Mouse (Mus musculus) heart, adult 2 months (tissue): ENCODE measurements around the gene Tmem94. TPM values are rescaled to one million over a fixed set of nuclear protein-coding genes. Genes with fewer than 3 reads are reported as not detected.

Experiments used
- DNase-seq, 2 experiments: peaks; one replicate each; pipeline ENCODE4 v3.0.0; 2021
- H3K27ac ChIP-seq: fragments of 200-600 bp; 2 replicates; pipeline ENCODE4 v1.8.1; 2022
- H3K27me3 ChIP-seq: fragments of 200-500 bp; 2 replicates; pipeline ENCODE4 v1.6.1; 2012; ENCODE audit warnings: mild to moderate bottlenecking, low read length, inconsistent platforms, mixed read lengths; ENCODE audit not compliant: control insufficient read depth, insufficient read depth
- H3K36me3 ChIP-seq: fragments of 200-500 bp; 2 replicates; pipeline ENCODE4 v1.6.1; 2012; ENCODE audit warnings: low read length, inconsistent platforms; ENCODE audit not compliant: control insufficient read depth, insufficient read depth
- H3K4me1 ChIP-seq: fragments of 200-500 bp; 2 replicates; pipeline ENCODE4 v1.6.1; 2011; ENCODE audit warnings: low read length; ENCODE audit not compliant: control insufficient read depth, insufficient read depth
- H3K4me3 ChIP-seq: fragments of 200-600 bp; 2 replicates; pipeline ENCODE4 v1.8.1; 2022
- H3K79me2 ChIP-seq: fragments of 200-500 bp; replicated peaks from 2 replicates; pipeline ENCODE4 v1.6.1; 2012; ENCODE audit warnings: mild to moderate bottlenecking, inconsistent platforms, low read length, moderate library complexity, mixed read lengths; ENCODE audit not compliant: control insufficient read depth, insufficient read depth
- H3K9ac ChIP-seq: fragments of 200-500 bp; 2 replicates; pipeline ENCODE4 v1.6.1; 2012; ENCODE audit warnings: low read depth, mild to moderate bottlenecking, control low read depth, inconsistent platforms, low read length, mixed read lengths
- CTCF ChIP-seq: fragments of 200-600 bp; IDR thresholded peaks from 2 replicates; pipeline ENCODE4 v1.8.1; 2022; ENCODE audit warnings: antibody characterized with exemption, mild to moderate bottlenecking, moderate library complexity
- EP300 ChIP-seq: fragments of 200-500 bp; IDR thresholded peaks from 2 replicates; pipeline ENCODE4 v1.6.1; 2011; ENCODE audit warnings: low read depth, low read length, control low read depth; ENCODE audit not compliant: insufficient read depth
- POLR2A ChIP-seq: fragments of 200-500 bp; IDR thresholded peaks from 2 replicates; pipeline ENCODE4 v1.6.1; 2011; ENCODE audit warnings: mild to moderate bottlenecking, low read depth, low read length, control low read depth; ENCODE audit not compliant: insufficient read depth
- WGBS: fragments of 180-500 bp; shearing (Covaris S2); methylation state at CpG from one replicate; pipeline ENCODE4 v1.1.7; 2018; 5-methylcytosine and 5-hydroxymethylcytosine counted together
- intact Hi-C: fragments of 180-260 bp; cut with DNase I; formaldehyde crosslinking; loops from one replicate; pipeline ENCODE4 v1.15.1; 2025
- polyA plus RNA-seq: library from polyadenylated mRNA; depleted of rRNA; stranded (reverse); fragments of >200 nt; gene quantifications from 2 replicates; pipeline ENCODE4 v1.2.3, GENCODE M21; 2012
- total RNA-seq, 2 experiments: library from RNA; stranded (reverse); gene quantifications; 2 replicates each; pipeline ENCODE4 v1.2.3; 2021

The Tmem94 gene
- total and polyA plus RNA-seq, 3 experiments = 99.5 to 125 (median 103) TPM

DNA sequence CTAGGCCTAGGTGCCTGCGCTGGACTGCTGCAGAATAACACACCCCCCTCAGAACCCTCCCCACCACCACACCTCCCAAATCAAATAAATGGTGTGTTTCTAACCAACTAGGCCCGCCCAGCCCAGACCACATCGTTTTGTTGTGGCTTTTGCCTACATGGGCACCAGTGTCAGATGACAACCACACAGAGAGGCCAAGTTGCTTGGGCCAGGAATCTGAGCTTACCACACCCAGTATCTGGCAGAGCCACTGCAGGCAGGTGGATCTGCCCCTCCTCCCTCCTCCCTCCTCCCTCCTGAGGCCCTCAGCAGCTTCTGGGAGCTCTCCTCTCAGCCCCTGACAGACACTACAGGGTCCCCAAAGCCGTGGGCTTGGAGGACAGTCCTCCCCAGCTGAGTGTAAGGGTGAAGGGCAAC lies 73.7 kb downstream of the Tmem94 start:
- WGBS = 61% methylated on average over 4 of the region's 4 CpGs
- intact Hi-C loops = no loop called here
- H3K9ac ChIP-seq = no peak overlapping the region
- H3K27ac ChIP-seq = peak overlapping the region; percentile 13; the same call in 1 of the 2 replicates
- TF ChIP-seq CTCF (no peak), EP300 (no peak), POLR2A (no peak)
- H3K79me2 ChIP-seq = no peaks in the 10 kb centered on the region
- peak in 1 of 2 experiments; percentile 48 for DNase-seq
- peaks cover 11% of the 10 kb centered on the region for H3K4me1 ChIP-seq
- H3K27me3 ChIP-seq = no peaks in the 10 kb centered on the region
- H3K36me3 ChIP-seq = no peaks in the 10 kb centered on the region
- H3K4me3 ChIP-seq = no peak overlapping the region

DNA sequence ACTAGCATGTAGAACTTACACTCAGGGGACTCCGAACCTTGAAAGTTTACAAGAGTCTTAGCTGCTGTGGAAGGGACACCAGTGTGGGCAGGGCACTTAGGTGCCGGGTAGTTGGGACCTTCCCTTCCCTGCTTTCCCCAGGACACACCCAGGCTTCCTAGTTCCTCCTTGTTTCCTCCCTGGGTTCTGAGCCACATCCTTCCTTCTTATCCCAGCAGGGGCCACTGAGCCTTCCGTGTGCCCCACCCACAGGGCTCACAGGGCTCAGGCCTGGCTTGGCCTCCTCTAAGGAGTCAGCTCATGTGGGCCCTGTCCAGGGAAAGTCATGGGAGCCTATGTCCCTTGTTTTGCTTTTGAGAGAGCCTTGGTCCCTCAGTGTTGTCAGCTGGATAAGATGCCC lies 74.5 kb downstream of the Tmem94 start:
- Histone ChIP-seq H3K36me3 (no peaks in the 10 kb centered on the region), H3K9ac (no peak overlapping the region), H3K27me3 (no peaks in the 10 kb centered on the region), H3K4me3 (no peak overlapping the region), H3K27ac (peak overlapping the region; percentile 13), H3K4me1 (peaks cover 11% of the 10 kb centered on the region), H3K79me2 (no peaks in the 10 kb centered on the region)
- TF ChIP-seq POLR2A (no peak), EP300 (no peak), CTCF (no peak)
- intact Hi-C loops = no loop called here
- 51% methylated on average over 3 of the region's 3 CpGs for WGBS
- DNase-seq = no peak

DNA sequence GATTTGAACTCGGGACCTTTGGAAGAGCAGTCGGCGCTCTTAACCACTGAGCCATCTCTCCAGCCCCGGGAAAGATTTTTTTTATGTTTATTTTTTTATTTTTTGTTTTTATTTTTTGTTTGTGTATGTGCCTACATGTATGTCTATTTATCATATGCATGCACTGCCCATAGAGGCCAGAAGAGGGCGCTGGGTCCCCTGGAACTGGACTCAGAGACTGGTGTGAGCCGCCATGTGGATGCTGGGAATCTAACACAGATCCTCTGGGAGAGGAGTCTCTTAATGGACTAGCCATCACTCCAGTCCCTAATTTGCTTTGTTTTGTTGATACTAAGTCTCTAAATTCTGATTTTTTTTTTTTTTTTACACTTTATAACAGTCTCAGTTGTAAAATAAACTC lies 75.8 kb downstream of the Tmem94 start:
- Histone ChIP-seq H3K36me3 (no peaks in the 10 kb centered on the region), H3K79me2 (no peaks in the 10 kb centered on the region), H3K9ac (no peak overlapping the region), H3K4me3 (no peak overlapping the region), H3K27me3 (no peaks in the 10 kb centered on the region), H3K27ac (peak overlapping the region; percentile 84), H3K4me1 (peaks cover 11% of the 10 kb centered on the region)
- peak; percentile 41 for TF ChIP-seq CTCF
- TF ChIP-seq POLR2A = no peak
- 87% methylated on average over 6 of the region's 6 CpGs for WGBS
- intact Hi-C loops = no loop called here
- DNase-seq = no peak

DNA sequence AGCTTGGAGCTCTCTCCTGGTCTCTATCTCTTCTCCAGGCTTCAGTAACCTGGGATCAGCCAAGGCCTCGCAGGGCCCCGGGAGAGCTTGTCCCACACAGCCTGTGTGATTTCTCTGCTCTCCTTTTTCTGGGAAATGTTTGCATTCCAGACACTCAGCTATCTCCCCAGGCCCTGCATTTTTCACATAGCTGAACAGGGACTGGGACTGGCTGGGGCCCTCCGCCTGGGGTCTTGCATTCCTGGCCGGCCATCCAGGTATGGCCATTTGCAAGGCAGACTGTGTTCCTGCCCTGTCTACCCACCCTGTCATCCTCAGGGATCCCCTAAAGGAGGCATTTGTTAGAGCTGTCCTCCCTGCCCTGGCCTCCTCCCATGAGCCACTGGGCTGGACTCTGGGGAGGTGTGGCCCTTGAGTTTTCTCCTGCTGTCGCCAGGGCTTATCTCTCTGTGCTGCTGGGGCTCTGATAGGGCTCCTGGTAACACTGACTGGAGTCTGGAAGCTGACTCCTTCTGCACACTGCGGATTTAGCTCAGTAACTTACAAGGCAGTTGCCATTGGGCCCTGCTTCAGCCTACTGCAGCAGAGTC lies 76.8 kb downstream of the Tmem94 start:
- WGBS = 24% methylated on average over 6 of the region's 6 CpGs
- Histone ChIP-seq H3K4me1 (peaks cover 11% of the 10 kb centered on the region), H3K27ac (peak overlapping the region; percentile 84)

GRCm38 (mm10) chr11:115843141-115843890 lies 78.1 kb downstream of the Tmem94 start:
- Histone ChIP-seq H3K4me1 (peaks cover 11% of the 10 kb centered on the region), H3K36me3 (no peaks in the 10 kb centered on the region), H3K27me3 (no peaks in the 10 kb centered on the region), H3K27ac (no peak overlapping the region; the same call in 1 of the 2 replicates), H3K9ac (no peak overlapping the region), H3K4me3 (no peak overlapping the region), H3K79me2 (no peaks in the 10 kb centered on the region)
- no peak for TF ChIP-seq POLR2A
- no peak for TF ChIP-seq EP300
- TF ChIP-seq CTCF = no peak
- intact Hi-C loops = no loop called here
- DNase-seq = no peak
- WGBS = 96% methylated on average over 11 of the region's 14 CpGs

More for the DNA sequence above, 76.8 kb downstream of the Tmem94 start:
- intact Hi-C loops = no loop called here
- TF ChIP-seq CTCF (no peak), POLR2A (peak; percentile 56), EP300 (peak; percentile 29; the same call in 1 of the 2 replicates)
- Histone ChIP-seq H3K79me2 (no peaks in the 10 kb centered on the region), H3K9ac (peak overlapping the region; percentile 27; the same call in 1 of the 2 replicates), H3K36me3 (no peaks in the 10 kb centered on the region), H3K27me3 (no peaks in the 10 kb centered on the region), H3K4me3 (no peak overlapping the region)
- DNase-seq = peak; percentile 68 to 81

DNA sequence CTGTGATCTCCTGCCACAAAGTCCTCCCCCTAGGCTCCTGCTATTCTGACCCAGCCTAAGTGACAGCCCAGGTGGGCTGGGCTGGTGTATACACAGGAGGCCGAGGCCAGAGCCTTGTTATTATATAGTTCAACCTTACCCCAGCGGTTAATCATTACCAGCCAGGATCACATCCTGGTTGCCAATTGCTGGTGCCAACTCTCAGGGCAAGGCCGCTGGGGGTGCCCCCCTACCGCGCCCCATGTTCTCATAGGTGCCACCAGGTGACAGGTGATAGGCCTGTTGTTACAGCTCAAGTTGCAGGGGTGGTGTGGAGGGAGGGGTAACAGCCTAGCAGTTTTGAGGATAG lies 78.6 kb downstream of the Tmem94 start:
- Histone ChIP-seq H3K9ac (no peak overlapping the region), H3K4me3 (no peak overlapping the region), H3K27me3 (no peaks in the 10 kb centered on the region), H3K27ac (no peak overlapping the region), H3K36me3 (no peaks in the 10 kb centered on the region), H3K79me2 (no peaks in the 10 kb centered on the region), H3K4me1 (peaks cover 11% of the 10 kb centered on the region)
- intact Hi-C loops = no loop called here
- 86% methylated on average over 5 of the region's 5 CpGs for WGBS
- TF ChIP-seq EP300 (no peak), CTCF (no peak), POLR2A (no peak)
- no peak for DNase-seq
